Mouse (Mus musculus) gastrocnemius, adult 8-10 months (tissue): ENCODE measurements at regions not wholly inside any gene's neighbourhood (a gene's known extent, or its start where the extent isn't known, plus 50 kb on each side); places are given as distances from the start of the nearest gene placed in this dataset.

Experiments used
- DNase-seq, 2 experiments: peaks; one replicate each; pipeline ENCODE4 v3.0.0; 2022; ENCODE audit warnings: low spot score in 2 of 2

- no peak for DNase-seq
Measured at GRCm38 (mm10) chrX:11565888-11566287, 238.3 kb downstream of the H2al1j start.

GRCm38 (mm10) chrX:11567827-11568226 is 240.2 kb downstream of the H2al1j start:
- no peak for DNase-seq

GRCm38 (mm10) chrX:11568262-11568661 is 240.6 kb downstream of the H2al1j start:
- DNase-seq, result no peak

GRCm38 (mm10) chrX:11574354-11574753 is 246.7 kb downstream of the H2al1j start:
- DNase-seq, result no peak

GRCm38 (mm10) chrX:11575571-11575970 is 247.9 kb downstream of the H2al1j start:
- no peak for DNase-seq

- no peak for DNase-seq
Measured at GRCm38 (mm10) chrX:11576287-11576686, 248.7 kb downstream of the H2al1j start.

GRCm38 (mm10) chrX:11577294-11577693 is 249.7 kb downstream of the H2al1j start:
- DNase-seq, result no peak

- no peak for DNase-seq
Measured at GRCm38 (mm10) chrX:11585353-11585752, 257.7 kb downstream of the H2al1j start.

GRCm38 (mm10) chrX:11591391-11592187 is 264.0 kb downstream of the H2al1j start:
- no peak for DNase-seq

- DNase-seq, result no peak
Measured at GRCm38 (mm10) chrX:11594542-11594941, 266.9 kb downstream of the H2al1j start.

GRCm38 (mm10) chrX:11597548-11597947 is 269.9 kb downstream of the H2al1j start:
- DNase-seq, result no peak

GRCm38 (mm10) chrX:11614237-11614636 is 286.6 kb downstream of the H2al1j start:
- DNase-seq, result no peak

GRCm38 (mm10) chrX:11621045-11621763 is 293.6 kb downstream of the H2al1j start:
- DNase-seq, result peak; percentile 26 to 33

- no peak for DNase-seq
Measured at GRCm38 (mm10) chrX:11626274-11626878, 298.8 kb downstream of the H2al1j start.

GRCm38 (mm10) chrX:11629362-11629761 is 301.7 kb downstream of the H2al1j start:
- no peak for DNase-seq

- peak; percentile 10 to 33 for DNase-seq
Measured at GRCm38 (mm10) chrX:11629906-11630305, 302.3 kb downstream of the H2al1j start.

- DNase-seq, result no peak
Measured at GRCm38 (mm10) chrX:11631186-11631913, 303.7 kb downstream of the H2al1j start.

- no peak for DNase-seq
Measured at GRCm38 (mm10) chrX:11632011-11632410, 304.4 kb downstream of the H2al1j start.

GRCm38 (mm10) chrX:11633823-11634222 is 306.2 kb downstream of the H2al1j start:
- DNase-seq, result peak in 1 of 2 experiments; percentile 5

GRCm38 (mm10) chrX:11644484-11644883 is 316.9 kb downstream of the H2al1j start:
- DNase-seq, result no peak

GRCm38 (mm10) chrX:11646681-11647526 is 319.3 kb downstream of the H2al1j start:
- DNase-seq, result no peak
